Mouse (Mus musculus) myocyte (in vitro differentiated cells): Measurements from ENCODE around the gene Lgr6. TPM values are rescaled to one million over a fixed set of nuclear protein-coding genes. Genes with fewer than 3 reads are reported as not detected.

Source experiments
- H3K27me3 ChIP-seq: one replicate; pipeline ENCODE4 v1.6.1; 2011; ENCODE audit not compliant: control insufficient read depth, insufficient read depth, insufficient read length
- H3K36me3 ChIP-seq: one replicate; pipeline ENCODE4 v1.6.1; 2011; ENCODE audit not compliant: control insufficient read depth, insufficient read depth
- H3K4me2 ChIP-seq: one replicate; pipeline ENCODE4 v1.6.1; 2011; ENCODE audit warnings: low read depth, control low read depth
- H3K4me3 ChIP-seq: one replicate; pipeline ENCODE4 v1.5.1; 2011; ENCODE audit warnings: mild to moderate bottlenecking, control low read depth, moderate library complexity
- H3K79me2 ChIP-seq: one replicate; pipeline ENCODE4 v1.6.1; 2011; ENCODE audit not compliant: control insufficient read depth, insufficient read depth
- H3ac ChIP-seq: one replicate; pipeline ENCODE4 v1.6.1; 2011; ENCODE audit not compliant: control insufficient read depth, insufficient read length
- CEBPB ChIP-seq: IDR thresholded peaks from 2 replicates; pipeline ENCODE4 v1.6.1; 2011; ENCODE audit warnings: mild to moderate bottlenecking, moderate library complexity; ENCODE audit not compliant: poor library complexity, insufficient read depth, severe bottlenecking
- E2F4 ChIP-seq: IDR thresholded peaks from one replicate; pipeline ENCODE4 v1.6.1; 2011; ENCODE audit warnings: mild to moderate bottlenecking, control low read depth, moderate library complexity; ENCODE audit not compliant: insufficient read depth
- MAX ChIP-seq: IDR thresholded peaks from one replicate; pipeline ENCODE4 v1.6.1; 2011; ENCODE audit warnings: low read depth, mild to moderate bottlenecking, control low read depth
- MYOD1 ChIP-seq, 3 experiments: IDR thresholded peaks; one replicate each; pipeline ENCODE4 v1.6.1; 2011; ENCODE audit warnings: control low read depth in 2 of 3, low read depth in 2 of 3, mild to moderate bottlenecking in 2 of 3, moderate library complexity in 1 of 3; ENCODE audit not compliant: insufficient read length in 2 of 3, control insufficient read depth in 1 of 3
- MYOG ChIP-seq, 3 experiments: IDR thresholded peaks; one replicate each; pipeline ENCODE4 v1.6.1; 2011; ENCODE audit warnings: control low read depth in 2 of 3, low read depth in 2 of 3, mild to moderate bottlenecking in 2 of 3; ENCODE audit not compliant: insufficient read length in 2 of 3, control insufficient read depth in 1 of 3, insufficient read depth in 1 of 3
- POLR2A ChIP-seq: IDR thresholded peaks from one replicate; pipeline ENCODE4 v1.6.1; 2011; ENCODE audit warnings: low read depth, mild to moderate bottlenecking, control low read depth, moderate library complexity; ENCODE audit not compliant: insufficient read length
- POLR2AphosphoS2 ChIP-seq: IDR thresholded peaks from one replicate; pipeline ENCODE4 v1.6.1; 2011; ENCODE audit warnings: low read depth, control low read depth; ENCODE audit not compliant: insufficient read length
- REST ChIP-seq: IDR thresholded peaks from one replicate; pipeline ENCODE4 v1.6.1; 2011; ENCODE audit warnings: mild to moderate bottlenecking, control low read depth, moderate library complexity; ENCODE audit not compliant: insufficient read depth, insufficient read length
- SRF ChIP-seq: IDR thresholded peaks from one replicate; pipeline ENCODE4 v1.6.1; 2011; ENCODE audit warnings: low read depth; ENCODE audit not compliant: control insufficient read depth, insufficient read length
- TCF12 ChIP-seq: IDR thresholded peaks from one replicate; pipeline ENCODE4 v1.6.1; 2011; ENCODE audit warnings: mild to moderate bottlenecking, control low read depth; ENCODE audit not compliant: poor library complexity, insufficient read depth, severe bottlenecking
- TCF3 ChIP-seq: IDR thresholded peaks from one replicate; pipeline ENCODE4 v1.6.1; 2011; ENCODE audit warnings: low read depth, control low read depth; ENCODE audit not compliant: insufficient read length
- USF1 ChIP-seq: IDR thresholded peaks from one replicate; pipeline ENCODE4 v1.6.1; 2011; ENCODE audit warnings: low read depth, mild to moderate bottlenecking, control low read depth, moderate library complexity
- polyA plus RNA-seq: library from polyadenylated mRNA; unstranded; fragments of >200 nt; fragmentation: generic; extraction: Trizol; gene quantifications from one replicate; pipeline ENCODE4 v1.2.1, GENCODE M21; 2012; ENCODE audit warnings: missing spikeins

The Lgr6 gene
- polyA plus RNA-seq, 1 experiment = 2.1 TPM

DNA sequence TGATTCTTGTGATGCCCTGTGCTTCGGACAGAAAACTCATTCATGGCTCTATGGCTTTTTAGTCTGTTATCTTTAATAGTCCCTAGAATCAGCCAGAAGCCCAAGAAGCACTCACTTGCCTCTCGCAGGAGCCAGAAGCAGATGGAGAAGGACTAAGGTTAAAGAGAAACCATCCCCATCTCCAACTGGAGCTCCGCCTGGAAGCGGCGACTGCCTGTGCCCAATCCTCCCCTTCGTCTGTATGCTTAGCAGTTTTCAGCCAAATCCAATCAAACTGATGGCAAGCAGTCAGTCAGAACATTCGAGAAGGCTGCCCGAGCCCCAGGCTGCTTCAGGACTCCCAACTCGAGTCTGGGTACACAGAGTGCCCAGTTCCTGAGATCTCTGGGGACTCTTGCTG lies 92.6 kb downstream of the Lgr6 start:
- TF ChIP-seq CEBPB = no peak
- TF ChIP-seq TCF12 = no peak
- TF ChIP-seq MYOG (IDR thresholded peaks at IDR 0.05; ENCODE audit: control insufficient read depth in 1 of 3, insufficient read depth in 1 of 3, insufficient read length in 2 of 3, low read depth in 2 of 3) = no peak
- no peak for TF ChIP-seq SRF
- TF ChIP-seq REST = no peak
- TF ChIP-seq E2F4 = no peak
- no peak for TF ChIP-seq POLR2AphosphoS2
- no peak for TF ChIP-seq USF1
- TF ChIP-seq POLR2A = no peak
- TF ChIP-seq MAX = no peak
- TF ChIP-seq TCF3 = no peak
- H3K79me2 ChIP-seq = no peaks in the 10 kb centered on the region
- H3ac ChIP-seq = no peak overlapping the region
- H3K36me3 ChIP-seq = no peaks in the 10 kb centered on the region
- no peak overlapping the region for H3K4me3 ChIP-seq
- H3K27me3 ChIP-seq = peaks cover 8% of the 10 kb centered on the region
- H3K4me2 ChIP-seq = no peak overlapping the region

DNA sequence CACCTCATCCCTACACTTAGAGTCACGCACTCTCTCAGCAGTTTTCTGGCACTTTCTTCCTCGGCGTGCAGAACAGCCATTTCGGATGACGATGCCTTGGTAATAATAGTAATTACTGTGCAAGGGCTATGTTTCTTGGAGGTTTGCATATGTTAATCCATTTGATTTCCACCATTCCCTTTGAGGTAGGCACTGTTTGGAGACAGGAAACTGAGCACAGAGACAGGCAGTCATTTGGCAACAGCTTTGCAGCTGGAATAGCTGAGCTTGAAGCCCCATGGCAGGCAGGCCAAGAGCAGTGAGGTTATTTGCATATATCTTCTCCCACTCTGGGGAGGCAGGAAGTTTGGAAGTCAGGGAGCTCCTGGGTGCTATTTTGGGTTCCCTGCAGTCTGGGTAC lies 93.2 kb downstream of the Lgr6 start:
- Histone ChIP-seq H3K27me3 (peaks cover 8% of the 10 kb centered on the region), H3K4me2 (no peak overlapping the region), H3K79me2 (no peaks in the 10 kb centered on the region), H3ac (no peak overlapping the region), H3K36me3 (no peaks in the 10 kb centered on the region), H3K4me3 (no peak overlapping the region)
- TF ChIP-seq MYOD1 (IDR thresholded peaks at IDR 0.05; ENCODE audit: control insufficient read depth in 1 of 3, insufficient read length in 2 of 3, low read depth in 2 of 3) (no peak), MYOG (IDR thresholded peaks at IDR 0.05; ENCODE audit: control insufficient read depth in 1 of 3, insufficient read depth in 1 of 3, insufficient read length in 2 of 3, low read depth in 2 of 3) (no peak), REST (no peak), MAX (no peak), E2F4 (no peak), TCF12 (no peak), SRF (no peak), POLR2A (no peak), POLR2AphosphoS2 (no peak), TCF3 (no peak), CEBPB (no peak), USF1 (no peak)

DNA sequence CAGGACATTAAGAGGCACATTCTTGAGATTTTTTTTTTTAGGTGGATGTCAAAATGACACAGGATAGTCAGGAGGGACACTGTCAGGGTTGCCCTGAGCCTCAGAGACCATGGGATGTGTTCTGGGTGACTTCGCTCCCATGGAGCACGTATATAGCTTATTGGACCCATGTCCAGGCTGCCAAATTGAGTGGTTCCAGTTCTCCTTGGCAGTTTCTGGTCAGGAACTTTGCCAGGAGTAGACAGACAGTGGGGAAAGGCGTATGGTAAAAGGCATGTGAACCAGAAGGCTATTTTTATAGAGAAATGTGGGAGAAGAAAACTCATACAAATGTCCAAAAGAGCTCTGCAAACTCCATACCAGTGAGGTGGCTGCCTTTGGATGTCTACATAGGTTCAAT lies 95.2 kb downstream of the Lgr6 start:
- H3K79me2 ChIP-seq = no peaks in the 10 kb centered on the region
- H3K27me3 ChIP-seq = peaks cover 8% of the 10 kb centered on the region
- H3K36me3 ChIP-seq = no peaks in the 10 kb centered on the region
- no peak overlapping the region for H3K4me3 ChIP-seq
- no peak overlapping the region for H3ac ChIP-seq
- TF ChIP-seq USF1 (no peak), TCF12 (no peak), POLR2A (no peak), POLR2AphosphoS2 (no peak), REST (no peak), MYOD1 (IDR thresholded peaks at IDR 0.05; ENCODE audit: control insufficient read depth in 1 of 3, insufficient read length in 2 of 3, low read depth in 2 of 3) (no peak), TCF3 (no peak), MAX (no peak), MYOG (IDR thresholded peaks at IDR 0.05; ENCODE audit: control insufficient read depth in 1 of 3, insufficient read depth in 1 of 3, insufficient read length in 2 of 3, low read depth in 2 of 3) (no peak), SRF (no peak)
- H3K4me2 ChIP-seq = no peak overlapping the region

DNA sequence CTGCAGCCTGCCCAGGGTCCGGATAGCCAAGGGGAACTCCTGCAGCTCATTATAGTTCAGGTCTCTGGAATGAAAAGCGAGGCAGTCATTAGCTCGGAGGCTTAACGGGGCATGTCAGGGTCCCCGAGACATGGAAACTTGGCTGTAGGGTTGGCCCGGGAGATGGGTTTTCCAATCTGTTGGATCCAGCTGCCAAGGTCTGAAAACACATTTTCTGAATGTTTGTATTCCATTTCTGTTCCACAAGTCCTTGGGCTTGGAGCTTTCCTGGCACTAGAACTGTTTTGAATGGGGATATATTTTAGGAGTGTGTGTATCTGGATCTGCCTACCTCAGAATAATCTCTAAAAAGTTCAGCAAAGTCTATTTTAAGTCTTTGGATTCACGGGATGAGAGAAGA lies 99.4 kb downstream of the Lgr6 start:
- no peaks in the 10 kb centered on the region for H3K36me3 ChIP-seq
- H3K4me3 ChIP-seq = no peak overlapping the region
- H3K27me3 ChIP-seq = peaks cover 7% of the 10 kb centered on the region
- H3ac ChIP-seq = no peak overlapping the region
- no peak overlapping the region for H3K4me2 ChIP-seq
- TF ChIP-seq MYOD1 (IDR thresholded peaks at IDR 0.05; ENCODE audit: control insufficient read depth in 1 of 3, insufficient read length in 2 of 3, low read depth in 2 of 3) (no peak), REST (no peak), TCF3 (no peak)
- no peaks in the 10 kb centered on the region for H3K79me2 ChIP-seq

DNA sequence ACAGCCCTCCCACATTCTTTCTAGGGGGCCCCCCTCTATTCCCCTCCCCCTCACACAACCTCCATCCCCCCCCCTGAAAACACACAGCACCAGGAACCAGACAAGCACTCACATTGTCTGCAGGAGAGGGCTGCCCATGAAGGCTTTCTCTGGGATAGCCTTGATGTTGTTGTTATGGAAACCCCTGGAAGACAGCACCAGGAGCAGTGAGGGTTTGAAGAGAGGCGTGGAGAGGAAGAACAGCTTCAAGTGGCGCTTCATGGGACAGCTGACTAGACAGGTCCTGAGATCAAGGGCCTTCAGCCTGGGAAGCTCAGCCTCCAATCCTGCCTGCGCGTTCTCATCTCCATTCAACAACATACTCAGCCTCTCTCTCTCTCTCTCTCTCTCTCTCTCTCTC lies 101.7 kb downstream of the Lgr6 start:
- H3K4me2 ChIP-seq = no peak overlapping the region
- H3K4me3 ChIP-seq = no peak overlapping the region
- H3K27me3 ChIP-seq = no peaks in the 10 kb centered on the region
- no peak overlapping the region for H3ac ChIP-seq
- no peaks in the 10 kb centered on the region for H3K36me3 ChIP-seq
- TF ChIP-seq E2F4 (no peak), TCF12 (no peak), REST (no peak), MYOD1 (IDR thresholded peaks at IDR 0.05; ENCODE audit: control insufficient read depth in 1 of 3, insufficient read length in 2 of 3, low read depth in 2 of 3) (no peak), CEBPB (no peak), USF1 (no peak), POLR2A (no peak), MYOG (IDR thresholded peaks at IDR 0.05; ENCODE audit: control insufficient read depth in 1 of 3, insufficient read depth in 1 of 3, insufficient read length in 2 of 3, low read depth in 2 of 3) (no peak), SRF (no peak), POLR2AphosphoS2 (no peak), MAX (no peak), TCF3 (no peak)
- no peaks in the 10 kb centered on the region for H3K79me2 ChIP-seq
